In genomic region chr7:129639833-129640232, GRCm38 (mm10) we compare ENCODE assay signal across 22 mouse cellular contexts. TPM values are rescaled to one million over a fixed set of nuclear protein-coding genes. Genes with fewer than 3 reads are reported as not detected.
DNase-seq lines count a peak whose midpoint lies in the region; ATAC-seq and TF ChIP-seq lines count a peak whose summit lies in the region.
"Had no signal": no experiment of that assay in that cellular context is flagged by ENCODE, and none has a peak within 500 bp of the region (broad histone marks: within the 10 kb centered on the region; RNA-seq: fewer than 3 reads in every experiment).

No protein-coding gene starts in this region.

- TF ChIP-seq POLR2A in kidney, adult 2 months (IDR thresholded peaks at IDR 0.05; ENCODE audit: low read depth, low read length) = no peak

- H3K27ac ChIP-seq in kidney, adult 2 months (ENCODE audit: insufficient read depth, low read depth, low read length) = no peak overlapping the region
- no peak overlapping the region for H3K27ac ChIP-seq in kidney, embryonic 16.5 days (ENCODE audit: low read length)
- H3K27ac ChIP-seq in midbrain, embryonic 11.5 days (ENCODE audit: low read depth, low read length) = no peak overlapping the region
- no peak overlapping the region for H3K27ac ChIP-seq in midbrain, embryonic 16.5 days (ENCODE audit: low read length)
- H3K27ac ChIP-seq in embryonic facial prominence, embryonic 15.5 days (replicated peaks) = 0 out of 2 replicates have a peak overlapping the region, but pooled peaks have one; percentile 8
- H3K27ac ChIP-seq: heart, adult 2 months; heart, embryonic 15.5 days; hindbrain, embryonic 13.5 days; hindbrain, postnatal 0 days had no signal

- WGBS in kidney, adult 2 months = 68% methylated on average over 6 of the region's 6 CpGs
- 78% methylated on average over 6 of the region's 6 CpGs for WGBS in kidney, embryonic 16.5 days
- 86% methylated on average over 6 of the region's 6 CpGs for WGBS in midbrain, embryonic 11.5 days
- 85% methylated on average over 6 of the region's 6 CpGs for WGBS in midbrain, embryonic 16.5 days
- WGBS in embryonic facial prominence, embryonic 15.5 days = 50% methylated on average over 6 of the region's 6 CpGs

- H3K9me3 ChIP-seq in kidney, embryonic 16.5 days (ENCODE audit: low read length) = no peaks in the 10 kb centered on the region
- no peaks in the 10 kb centered on the region for H3K9me3 ChIP-seq in midbrain, embryonic 11.5 days (ENCODE audit: control insufficient read depth, low read length)
- no peaks in the 10 kb centered on the region for H3K9me3 ChIP-seq in midbrain, embryonic 16.5 days (replicated peaks; ENCODE audit: control insufficient read depth, low read length, poor library complexity, severe bottlenecking)
- H3K9me3 ChIP-seq in embryonic facial prominence, embryonic 15.5 days (replicated peaks) = no peaks in the 10 kb centered on the region
- H3K9me3 ChIP-seq: heart, embryonic 15.5 days; hindbrain, embryonic 13.5 days had no signal

- no peaks in the 10 kb centered on the region for H3K27me3 ChIP-seq in kidney, adult 2 months (replicated peaks; ENCODE audit: control insufficient read depth, insufficient read depth, low read length)
- no peaks in the 10 kb centered on the region for H3K27me3 ChIP-seq in kidney, embryonic 16.5 days (ENCODE audit: insufficient read depth, low read length)
- H3K27me3 ChIP-seq in midbrain, embryonic 11.5 days (ENCODE audit: control insufficient read depth, insufficient read depth, low read length) = no peaks in the 10 kb centered on the region
- no peaks in the 10 kb centered on the region for H3K27me3 ChIP-seq in midbrain, embryonic 16.5 days (ENCODE audit: control insufficient read depth, insufficient read depth, low read depth, low read length)
- H3K27me3 ChIP-seq in embryonic facial prominence, embryonic 15.5 days = no peaks in the 10 kb centered on the region
- H3K27me3 ChIP-seq: heart, embryonic 15.5 days; hindbrain, embryonic 13.5 days; Patski had no signal

- no peak for TF ChIP-seq CTCF in kidney, adult 2 months (conservative IDR thresholded peaks at IDR 0.05; ENCODE audit: insufficient read depth, insufficient read length, low read depth, low read length)

- H3K4me3 ChIP-seq in kidney, adult 2 months (ENCODE audit: insufficient read depth, low read depth, low read length) = no peak overlapping the region
- H3K4me3 ChIP-seq in kidney, embryonic 16.5 days (ENCODE audit: low read length) = no peak overlapping the region
- no peak overlapping the region for H3K4me3 ChIP-seq in midbrain, embryonic 11.5 days (ENCODE audit: low read depth, low read length)
- no peak overlapping the region for H3K4me3 ChIP-seq in midbrain, embryonic 16.5 days (ENCODE audit: low read depth, low read length)
- H3K4me3 ChIP-seq in embryonic facial prominence, embryonic 15.5 days (replicated peaks) = no peak overlapping the region
- H3K4me3 ChIP-seq: heart, adult 2 months; heart, embryonic 15.5 days; hindbrain, embryonic 13.5 days had no signal

- H3K9ac ChIP-seq in kidney, embryonic 16.5 days (replicated peaks; ENCODE audit: low read length) = no peak overlapping the region
- no peak overlapping the region for H3K9ac ChIP-seq in midbrain, embryonic 11.5 days (ENCODE audit: low read length)
- H3K9ac ChIP-seq in midbrain, embryonic 16.5 days (ENCODE audit: low read depth, low read length) = no peak overlapping the region
- H3K9ac ChIP-seq in embryonic facial prominence, embryonic 15.5 days = no peak overlapping the region
- H3K9ac ChIP-seq: heart, embryonic 15.5 days; hindbrain, embryonic 13.5 days had no signal

- no peak for ATAC-seq in kidney, embryonic 16.5 days (ENCODE audit: low FRiP score, low TSS enrichment)
- ATAC-seq in midbrain, embryonic 11.5 days (ENCODE audit: low FRiP score) = no peak
- ATAC-seq in midbrain, embryonic 16.5 days = no peak
- ATAC-seq in embryonic facial prominence, embryonic 15.5 days (ENCODE audit: insufficient number of reproducible peaks, low FRiP score, low TSS enrichment, low read depth) = no peak
- ATAC-seq: activated CD4-positive, CD25-positive, alpha-beta regulatory T cell, adult 4 months; forebrain, embryonic 16.5 days; hindbrain, postnatal 0 days; Patski had no signal

- H3K36me3 ChIP-seq in kidney, adult 2 months (ENCODE audit: control insufficient read depth, insufficient read depth, low read length) = no peaks in the 10 kb centered on the region
- peaks cover 10% of the 10 kb centered on the region for H3K36me3 ChIP-seq in kidney, embryonic 16.5 days (ENCODE audit: insufficient read depth, low read length)
- no peaks in the 10 kb centered on the region for H3K36me3 ChIP-seq in midbrain, embryonic 11.5 days (ENCODE audit: control insufficient read depth, insufficient read depth, low read length)
- peaks cover 2% of the 10 kb centered on the region; the same call in 1 of the 2 replicates for H3K36me3 ChIP-seq in midbrain, embryonic 16.5 days (ENCODE audit: control insufficient read depth, insufficient read depth, low read length)
- H3K36me3 ChIP-seq in embryonic facial prominence, embryonic 15.5 days = peaks cover 24% of the 10 kb centered on the region

- peak; percentile 58 for DNase-seq in kidney, adult 2 months
- peak; percentile 71 for DNase-seq in midbrain, embryonic 11.5 days (ENCODE audit: low spot score, missing footprints)
- no peak for DNase-seq in layer of hippocampus, postnatal 10 days (ENCODE audit: low spot score in 2 of 2)
- DNase-seq in right cerebral cortex, postnatal 4 days = no peak
- DNase-seq: adrenal gland, adult 2 months; adrenal gland, postnatal 25 days; cerebellum, adult 18-20 months; cerebellum, adult 9-11 months; cerebellum, postnatal 36 days; gastrocnemius, postnatal 10 days; heart, adult 2 months; heart, postnatal 14 days had no signal

- H3K4me1 ChIP-seq in kidney, adult 2 months (ENCODE audit: control insufficient read depth, insufficient read depth, low read length) = peaks cover 18% of the 10 kb centered on the region; the same call in 1 of the 2 replicates
- H3K4me1 ChIP-seq in kidney, embryonic 16.5 days (ENCODE audit: insufficient read depth, low read length) = no peaks in the 10 kb centered on the region
- no peaks in the 10 kb centered on the region; the same call in 1 of the 2 replicates for H3K4me1 ChIP-seq in midbrain, embryonic 11.5 days (ENCODE audit: control insufficient read depth, insufficient read depth, low read length)
- H3K4me1 ChIP-seq in midbrain, embryonic 16.5 days (ENCODE audit: control insufficient read depth, insufficient read depth, low read length) = no peaks in the 10 kb centered on the region
- H3K4me1 ChIP-seq in embryonic facial prominence, embryonic 15.5 days = no peaks in the 10 kb centered on the region
- H3K4me1 ChIP-seq: heart, embryonic 15.5 days; hindbrain, embryonic 13.5 days had no signal

- no peak overlapping the region for H3K4me2 ChIP-seq in kidney, embryonic 16.5 days (replicated peaks; ENCODE audit: low read depth, low read length)
- H3K4me2 ChIP-seq in midbrain, embryonic 11.5 days = no peak overlapping the region
- no peak overlapping the region for H3K4me2 ChIP-seq in midbrain, embryonic 16.5 days (ENCODE audit: low read length)
- H3K4me2 ChIP-seq in embryonic facial prominence, embryonic 15.5 days (replicated peaks) = no peak overlapping the region
- H3K4me2 ChIP-seq: heart, embryonic 11.5 days; heart, embryonic 15.5 days; hindbrain, embryonic 13.5 days had no signal

RNA-seq across cellular contexts. Expression of gene Wdr11, which starts 48.2 kb away (rescaled TPM):
- polyA plus RNA-seq in kidney, adult 2 months (2012; rRNA removed) = 23.8 and 26.8 TPM in 2 replicates
- 53.6 and 56.4 TPM in 2 replicates for polyA plus RNA-seq in kidney, embryonic 16.5 days (2015; fragmentation: Nextera tagmentation; extraction: Ambion mirVana)
- 37.6 and 39.9 TPM in 2 replicates for polyA plus RNA-seq in midbrain, embryonic 11.5 days (2014; fragmentation: Nextera tagmentation; extraction: Ambion mirVana)
- polyA plus RNA-seq in midbrain, embryonic 16.5 days (2015; fragmentation: Nextera tagmentation; extraction: Ambion mirVana) = 38.7 and 39.6 TPM in 2 replicates
- 35.8 and 36.7 TPM in 2 replicates for polyA plus RNA-seq in embryonic facial prominence, embryonic 15.5 days (2015; fragmentation: Nextera tagmentation; extraction: Ambion mirVana)
- 10 to 100 TPM; 45.3 to 48.5 TPM for total RNA-seq in layer of hippocampus, postnatal 10 days (2021)

Comparison
In these comparisons a context has a peak if more than half of its experiments do, and no peak if none do; other contexts are left out.
1. DNase-seq: peak in kidney, adult 2 months (single experiment) and midbrain, embryonic 11.5 days (single experiment); none in layer of hippocampus, postnatal 10 days (0 of 2) and right cerebral cortex, postnatal 4 days (single experiment).